Mouse (Mus musculus): Measurements from ENCODE around the gene Rps2. TPM values are rescaled to one million over a fixed set of nuclear protein-coding genes. Genes with fewer than 3 reads are reported as not detected.

Gene Rps2
- polyA plus RNA-seq, 1 experiment from 2014 or later, result 1,370 TPM

DNA sequence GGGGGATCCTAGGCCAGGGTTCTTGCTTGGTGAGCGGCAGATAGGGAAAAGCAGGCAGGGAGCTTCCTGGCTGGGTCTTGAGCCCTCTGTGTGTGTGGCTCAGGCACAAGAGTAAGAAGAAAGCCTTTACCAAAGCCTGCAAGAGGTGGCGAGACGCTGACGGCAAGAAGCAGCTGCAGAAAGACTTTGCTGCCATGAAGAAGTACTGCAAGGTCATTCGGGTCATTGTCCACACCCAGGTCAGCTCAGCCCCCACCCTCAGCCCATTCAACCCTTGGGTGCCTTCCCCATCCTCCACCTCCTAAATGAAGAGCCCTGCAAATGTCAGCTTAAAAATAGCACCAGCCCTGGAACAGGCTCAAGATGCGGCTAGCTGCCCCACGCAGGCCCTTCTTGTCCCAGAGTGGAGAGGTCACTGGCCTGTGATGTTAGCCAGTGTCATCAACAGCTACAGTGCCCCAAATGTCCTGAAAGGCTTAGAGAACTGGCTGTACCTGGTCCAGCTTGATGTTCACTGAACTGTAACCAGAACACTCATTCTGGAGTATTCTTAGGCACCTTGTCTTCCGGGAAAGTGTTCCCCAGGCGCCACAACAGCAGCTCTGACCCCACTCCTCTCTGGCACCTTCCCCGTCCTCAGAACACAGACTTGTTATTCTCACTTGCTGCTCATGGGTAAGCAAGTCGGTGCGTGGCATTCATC lies 14.5 kb downstream of the Rps2 start:
- H3K9ac ChIP-seq (ENCODE audit: low read length), result no peak overlapping the region
- H3K27ac ChIP-seq (ENCODE audit: low read depth, low read length), result no peak overlapping the region
- H3K36me3 ChIP-seq (ENCODE audit: control insufficient read depth, insufficient read depth, low read length), result no peaks in the 10 kb centered on the region
- no peak for DNase-seq (ENCODE audit: low spot score)
- H3K4me1 ChIP-seq (ENCODE audit: control insufficient read depth, insufficient read depth, low read length), result no peaks in the 10 kb centered on the region
- ATAC-seq (ENCODE audit: insufficient read depth, low FRiP score, low TSS enrichment), result no peak
- WGBS, result 77% methylated on average over 12 of the region's 12 CpGs
- H3K27me3 ChIP-seq (ENCODE audit: control insufficient read depth, insufficient read depth, low read length), result no peaks in the 10 kb centered on the region
- no peak overlapping the region for H3K4me3 ChIP-seq (ENCODE audit: low read depth, low read length)
- no peak overlapping the region for H3K4me2 ChIP-seq (ENCODE audit: low read depth)
- H3K9me3 ChIP-seq (ENCODE audit: control insufficient read depth, low read length), result no peaks in the 10 kb centered on the region

- no peak overlapping the region for H3K4me2 ChIP-seq (ENCODE audit: low read depth)
- H3K4me1 ChIP-seq (ENCODE audit: control insufficient read depth, insufficient read depth, low read length), result no peaks in the 10 kb centered on the region
- no peak overlapping the region for H3K4me3 ChIP-seq (ENCODE audit: low read depth, low read length)
- no peak overlapping the region for H3K27ac ChIP-seq (ENCODE audit: low read depth, low read length)
- 85% methylated on average over 21 of the region's 21 CpGs for WGBS
- H3K9ac ChIP-seq (ENCODE audit: low read length), result no peak overlapping the region
- H3K27me3 ChIP-seq (ENCODE audit: control insufficient read depth, insufficient read depth, low read length), result no peaks in the 10 kb centered on the region
- no peaks in the 10 kb centered on the region for H3K9me3 ChIP-seq (ENCODE audit: control insufficient read depth, low read length)
- H3K36me3 ChIP-seq (ENCODE audit: control insufficient read depth, insufficient read depth, low read length), result no peaks in the 10 kb centered on the region
- DNase-seq (ENCODE audit: low spot score) (no peak), ATAC-seq (ENCODE audit: insufficient read depth, low FRiP score, low TSS enrichment) (no peak)
Measured at GRCm38 (mm10) chr17:24733434-24734050, 15.6 kb downstream of the Rps2 start.

DNA sequence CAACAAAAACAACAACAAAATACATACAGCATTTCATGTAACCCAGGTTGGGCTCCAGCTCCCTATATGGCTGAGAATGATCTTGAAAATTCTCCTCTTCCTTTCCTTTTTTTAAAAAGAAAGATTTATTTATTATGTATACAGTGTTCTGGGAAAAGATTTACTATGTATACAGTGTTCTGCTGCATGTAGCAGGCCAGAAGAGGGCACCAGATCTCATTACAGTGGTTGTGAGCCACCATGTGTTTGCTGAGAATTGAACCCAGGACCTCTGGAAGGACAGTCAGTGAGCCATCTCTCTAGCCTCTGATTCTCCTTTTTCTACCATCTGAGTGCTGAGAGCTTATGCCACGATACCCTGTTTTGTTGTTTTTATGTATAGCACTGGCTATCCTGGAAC lies 16.6 kb downstream of the Rps2 start:
- Histone ChIP-seq H3K9ac (ENCODE audit: low read length) (no peak overlapping the region), H3K36me3 (ENCODE audit: control insufficient read depth, insufficient read depth, low read length) (no peaks in the 10 kb centered on the region), H3K27me3 (ENCODE audit: control insufficient read depth, insufficient read depth, low read length) (no peaks in the 10 kb centered on the region), H3K4me1 (ENCODE audit: control insufficient read depth, insufficient read depth, low read length) (no peaks in the 10 kb centered on the region), H3K27ac (ENCODE audit: low read depth, low read length) (no peak overlapping the region), H3K9me3 (ENCODE audit: control insufficient read depth, low read length) (no peaks in the 10 kb centered on the region), H3K4me3 (ENCODE audit: low read depth, low read length) (no peak overlapping the region), H3K4me2 (ENCODE audit: low read depth) (no peak overlapping the region)
- DNase-seq (ENCODE audit: low spot score) (no peak), ATAC-seq (ENCODE audit: insufficient read depth, low FRiP score, low TSS enrichment) (no peak)
- 84% methylated on average over 1 of the region's 1 CpGs for WGBS

GRCm38 (mm10) chr17:24735446-24735845 lies 17.5 kb downstream of the Rps2 start:
- ATAC-seq (ENCODE audit: insufficient read depth, low FRiP score, low TSS enrichment), result no peak
- no peak overlapping the region for H3K4me2 ChIP-seq (ENCODE audit: low read depth)
- 89% methylated on average over 7 of the region's 7 CpGs for WGBS
- no peaks in the 10 kb centered on the region for H3K4me1 ChIP-seq (ENCODE audit: control insufficient read depth, insufficient read depth, low read length)
- no peaks in the 10 kb centered on the region for H3K27me3 ChIP-seq (ENCODE audit: control insufficient read depth, insufficient read depth, low read length)
- no peak overlapping the region for H3K4me3 ChIP-seq (ENCODE audit: low read depth, low read length)
- no peak overlapping the region for H3K27ac ChIP-seq (ENCODE audit: low read depth, low read length)
- DNase-seq (ENCODE audit: low spot score), result no peak
- H3K9me3 ChIP-seq (ENCODE audit: control insufficient read depth, low read length), result no peaks in the 10 kb centered on the region
- H3K9ac ChIP-seq (ENCODE audit: low read length), result no peak overlapping the region
- no peaks in the 10 kb centered on the region for H3K36me3 ChIP-seq (ENCODE audit: control insufficient read depth, insufficient read depth, low read length)

DNA sequence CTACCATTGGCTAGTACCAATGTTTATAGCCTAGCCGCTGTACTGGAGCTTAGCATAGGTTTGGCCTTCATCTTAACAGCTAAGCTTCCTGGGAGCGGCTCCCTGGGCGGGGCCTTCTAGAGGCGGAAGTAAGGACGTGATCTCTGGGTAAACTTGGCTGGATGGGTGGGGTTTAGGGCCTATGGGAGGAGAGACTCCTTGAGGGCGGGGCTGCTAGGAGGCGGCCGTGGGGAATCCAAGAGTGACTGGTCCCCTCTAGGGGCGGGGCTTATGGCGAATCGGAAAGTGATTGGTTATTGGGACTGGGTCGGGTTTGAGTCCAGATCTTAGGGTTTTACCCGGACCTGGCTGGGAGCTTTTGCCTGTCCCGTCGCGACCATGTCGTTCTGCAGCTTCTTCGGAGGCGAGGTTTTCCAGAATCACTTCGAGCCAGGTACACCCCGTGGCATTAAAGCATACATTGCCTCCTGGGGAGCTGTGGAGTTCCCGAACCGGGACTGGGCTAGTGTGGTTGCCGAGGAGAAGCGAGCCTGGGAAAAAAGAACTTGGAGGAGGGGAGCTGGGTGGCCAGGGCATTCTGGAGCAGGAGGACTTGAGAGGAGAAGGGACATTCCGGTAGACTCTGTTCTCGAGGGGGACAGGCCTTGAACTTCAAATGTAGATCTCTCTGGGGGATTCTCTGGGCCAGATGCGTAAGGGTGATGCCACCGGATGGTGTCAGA lies 18.6 kb downstream of the Rps2 start, which contains the start of gene Msrb1:
Msrb1 (plus strand) TSS at position 313 of the 722 bp plus-strand sequence.
- Histone ChIP-seq H3K27me3 (ENCODE audit: control insufficient read depth, insufficient read depth, low read length) (no peaks in the 10 kb centered on the region), H3K9me3 (ENCODE audit: control insufficient read depth, low read length) (no peaks in the 10 kb centered on the region), H3K4me3 (ENCODE audit: low read depth, low read length) (peak within 1 kb of the TSS; percentile 59), H3K9ac (ENCODE audit: low read length) (peak within 1 kb of the TSS; percentile 57), H3K4me2 (ENCODE audit: low read depth) (peak within 1 kb of the TSS; percentile 90), H3K36me3 (ENCODE audit: control insufficient read depth, insufficient read depth, low read length) (no peaks in the 10 kb centered on the region), H3K4me1 (ENCODE audit: control insufficient read depth, insufficient read depth, low read length) (no peaks in the 10 kb centered on the region), H3K27ac (ENCODE audit: low read depth, low read length) (no peak within 1 kb of the TSS)
- 1% methylated on average over 29 of the region's 29 CpGs for WGBS
- DNase-seq (ENCODE audit: low spot score), result peak; percentile 95
- peak; percentile 96 for ATAC-seq (ENCODE audit: insufficient read depth, low FRiP score, low TSS enrichment)

DNA sequence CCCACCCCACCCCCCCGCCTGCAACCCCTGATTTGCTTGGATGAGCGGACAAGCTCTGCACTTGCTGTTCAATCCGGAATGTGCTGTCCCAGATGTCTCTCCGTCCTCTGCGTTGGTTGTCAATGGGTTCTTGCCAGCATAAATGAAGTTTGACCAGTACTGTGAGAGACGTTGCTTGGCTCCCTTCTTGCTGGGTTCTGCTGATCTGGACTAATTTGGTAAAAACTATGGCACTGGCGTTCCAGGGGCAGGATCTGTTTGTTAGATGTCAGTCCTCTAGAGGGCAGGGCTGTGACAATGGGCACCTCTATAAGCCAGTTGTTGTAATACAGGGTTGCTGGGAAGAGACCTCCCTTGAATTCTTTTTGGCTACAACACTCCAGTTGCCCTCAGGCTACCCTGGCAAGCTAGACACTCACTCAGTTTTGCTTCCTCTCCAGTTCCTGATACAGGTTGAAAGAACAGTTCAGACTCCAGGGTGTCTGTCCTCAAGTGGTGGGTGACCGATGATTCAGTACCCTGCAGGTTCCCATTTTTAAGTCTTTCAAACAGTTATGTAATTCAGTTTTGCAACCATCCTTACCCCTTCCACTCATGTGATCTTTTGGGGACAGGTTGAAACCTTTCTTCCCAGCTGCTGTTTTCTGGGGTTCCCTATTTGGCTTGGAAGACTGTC lies 19.4 kb downstream of the Rps2 start:
- ATAC-seq (ENCODE audit: insufficient read depth, low FRiP score, low TSS enrichment) (no peak), DNase-seq (ENCODE audit: low spot score) (no peak)
- H3K4me2 ChIP-seq (ENCODE audit: low read depth), result peak overlapping the region; percentile 90
- peak overlapping the region; percentile 59 for H3K4me3 ChIP-seq (ENCODE audit: low read depth, low read length)
- no peaks in the 10 kb centered on the region for H3K9me3 ChIP-seq (ENCODE audit: control insufficient read depth, low read length)
- no peaks in the 10 kb centered on the region for H3K36me3 ChIP-seq (ENCODE audit: control insufficient read depth, insufficient read depth, low read length)
- H3K27ac ChIP-seq (ENCODE audit: low read depth, low read length), result no peak overlapping the region
- H3K4me1 ChIP-seq (ENCODE audit: control insufficient read depth, insufficient read depth, low read length), result no peaks in the 10 kb centered on the region
- WGBS, result 28% methylated on average over 8 of the region's 8 CpGs
- H3K27me3 ChIP-seq (ENCODE audit: control insufficient read depth, insufficient read depth, low read length), result no peaks in the 10 kb centered on the region
- peak overlapping the region; percentile 57; the same call in 1 of the 2 replicates for H3K9ac ChIP-seq (ENCODE audit: low read length)

GRCm38 (mm10) chr17:24738238-24738637 lies 20.3 kb downstream of the Rps2 start:
- Histone ChIP-seq H3K4me3 (ENCODE audit: low read depth, low read length) (no peak overlapping the region), H3K4me2 (ENCODE audit: low read depth) (no peak overlapping the region), H3K36me3 (ENCODE audit: control insufficient read depth, insufficient read depth, low read length) (no peaks in the 10 kb centered on the region), H3K27ac (ENCODE audit: low read depth, low read length) (no peak overlapping the region), H3K27me3 (ENCODE audit: control insufficient read depth, insufficient read depth, low read length) (no peaks in the 10 kb centered on the region), H3K9ac (ENCODE audit: low read length) (no peak overlapping the region), H3K4me1 (ENCODE audit: control insufficient read depth, insufficient read depth, low read length) (no peaks in the 10 kb centered on the region), H3K9me3 (ENCODE audit: control insufficient read depth, low read length) (no peaks in the 10 kb centered on the region)
- DNase-seq (ENCODE audit: low spot score), result no peak
- no peak for ATAC-seq (ENCODE audit: insufficient read depth, low FRiP score, low TSS enrichment)
- WGBS, result 79% methylated on average over 4 of the region's 4 CpGs

- no peak overlapping the region for H3K4me2 ChIP-seq (ENCODE audit: low read depth)
- H3K4me3 ChIP-seq (ENCODE audit: low read depth, low read length), result no peak overlapping the region
- no peak overlapping the region for H3K27ac ChIP-seq (ENCODE audit: low read depth, low read length)
- no peak overlapping the region for H3K9ac ChIP-seq (ENCODE audit: low read length)
- no peaks in the 10 kb centered on the region for H3K4me1 ChIP-seq (ENCODE audit: control insufficient read depth, insufficient read depth, low read length)
- DNase-seq (ENCODE audit: low spot score) (no peak), ATAC-seq (ENCODE audit: insufficient read depth, low FRiP score, low TSS enrichment) (no peak)
- WGBS, result 86% methylated on average over 8 of the region's 8 CpGs
- no peaks in the 10 kb centered on the region for H3K36me3 ChIP-seq (ENCODE audit: control insufficient read depth, insufficient read depth, low read length)
- no peaks in the 10 kb centered on the region for H3K27me3 ChIP-seq (ENCODE audit: control insufficient read depth, insufficient read depth, low read length)
- H3K9me3 ChIP-seq (ENCODE audit: control insufficient read depth, low read length), result no peaks in the 10 kb centered on the region
Measured at GRCm38 (mm10) chr17:24739926-24740325, 22.0 kb downstream of the Rps2 start.

Measured in neural tube, embryonic 11.5 days (tissue).